Mouse (Mus musculus) limb, embryonic 13.5 days (tissue): ENCODE measurements around the gene Timm22. TPM values are rescaled to one million over a fixed set of nuclear protein-coding genes. Genes with fewer than 3 reads are reported as not detected.
A peak's percentile ranks its signal among the peaks of the same experiment; 100 is the strongest.

Experiments used
- ATAC-seq: fragments of 200-750 bp; cut with Nextera tagmentation; 2 replicates; pipeline ENCODE4 v1.8.0; 2017; ENCODE audit warnings: low read depth, moderate number of reproducible peaks, moderate TSS enrichment; ENCODE audit not compliant: low FRiP score
- H3K27ac ChIP-seq: fragments of 300-500 bp; sonication (generic); 2 replicates; pipeline ENCODE4 v1.5.1; 2015; ENCODE audit warnings: inconsistent platforms, mild to moderate bottlenecking, moderate library complexity
- H3K27me3 ChIP-seq: fragments of 300-500 bp; sonication (generic); 2 replicates; pipeline ENCODE4 v1.6.1; 2015; ENCODE audit warnings: mild to moderate bottlenecking, inconsistent platforms
- H3K36me3 ChIP-seq: fragments of 300-500 bp; sonication (generic); 2 replicates; pipeline ENCODE4 v1.6.1; 2015; ENCODE audit warnings: inconsistent platforms, mild to moderate bottlenecking, moderate library complexity
- H3K4me1 ChIP-seq: fragments of 300-500 bp; sonication (generic); 2 replicates; pipeline ENCODE4 v1.6.1; 2015; ENCODE audit warnings: inconsistent platforms
- H3K4me2 ChIP-seq: fragments of 300-500 bp; sonication (generic); replicated peaks from 2 replicates; pipeline ENCODE4 v1.6.1; 2015; ENCODE audit warnings: inconsistent platforms, mild to moderate bottlenecking, moderate library complexity
- H3K4me3 ChIP-seq: fragments of 300-500 bp; sonication (generic); 2 replicates; pipeline ENCODE4 v1.5.1; 2015; ENCODE audit warnings: moderate library complexity, mild to moderate bottlenecking, inconsistent platforms
- H3K9ac ChIP-seq: fragments of 300-500 bp; sonication (generic); 2 replicates; pipeline ENCODE4 v1.6.1; 2015; ENCODE audit warnings: mild to moderate bottlenecking, inconsistent platforms
- H3K9me3 ChIP-seq: fragments of 300-500 bp; sonication (generic); 2 replicates; pipeline ENCODE4 v1.6.1; 2016; ENCODE audit warnings: inconsistent platforms
- WGBS: fragments of 180-500 bp; shearing (Covaris S2); methylation state at CpG from one replicate; pipeline ENCODE4 v1.1.7; 2015; 5-methylcytosine and 5-hydroxymethylcytosine counted together
- polyA plus RNA-seq: library from polyadenylated mRNA; unstranded; fragments of >200 nt; fragmentation: Nextera tagmentation; extraction: Ambion mirVana; gene quantifications from 2 replicates; pipeline ENCODE4 v1.2.1, GENCODE M21; 2015

Gene Timm22
- polyA plus RNA-seq, 1 experiment from 2014 or later, result 126 TPM

DNA sequence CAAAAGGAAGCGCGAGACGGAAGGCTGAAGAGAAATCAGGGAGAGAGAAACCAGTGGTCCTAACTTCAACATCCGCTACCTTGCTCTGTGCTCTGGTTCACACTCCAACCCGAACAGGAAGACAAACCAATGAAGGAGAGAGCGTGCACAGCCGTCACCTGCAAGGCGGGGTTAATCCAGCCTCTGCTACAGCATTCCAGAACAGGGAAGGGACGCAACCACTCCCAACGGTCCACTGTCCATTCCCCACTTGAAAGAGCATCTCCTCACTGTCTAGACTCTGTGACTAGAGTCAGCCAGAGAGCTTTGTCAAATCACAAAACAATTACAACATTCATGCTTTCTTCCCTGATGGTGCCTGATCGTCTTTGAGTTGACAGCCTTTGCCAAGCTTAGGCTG is 13.8 kb upstream of the Timm22 start:
- ATAC-seq, result no peak
- WGBS, result 94% methylated on average over 11 of the region's 11 CpGs
- H3K36me3 ChIP-seq, result peaks cover 20% of the 10 kb centered on the region

DNA sequence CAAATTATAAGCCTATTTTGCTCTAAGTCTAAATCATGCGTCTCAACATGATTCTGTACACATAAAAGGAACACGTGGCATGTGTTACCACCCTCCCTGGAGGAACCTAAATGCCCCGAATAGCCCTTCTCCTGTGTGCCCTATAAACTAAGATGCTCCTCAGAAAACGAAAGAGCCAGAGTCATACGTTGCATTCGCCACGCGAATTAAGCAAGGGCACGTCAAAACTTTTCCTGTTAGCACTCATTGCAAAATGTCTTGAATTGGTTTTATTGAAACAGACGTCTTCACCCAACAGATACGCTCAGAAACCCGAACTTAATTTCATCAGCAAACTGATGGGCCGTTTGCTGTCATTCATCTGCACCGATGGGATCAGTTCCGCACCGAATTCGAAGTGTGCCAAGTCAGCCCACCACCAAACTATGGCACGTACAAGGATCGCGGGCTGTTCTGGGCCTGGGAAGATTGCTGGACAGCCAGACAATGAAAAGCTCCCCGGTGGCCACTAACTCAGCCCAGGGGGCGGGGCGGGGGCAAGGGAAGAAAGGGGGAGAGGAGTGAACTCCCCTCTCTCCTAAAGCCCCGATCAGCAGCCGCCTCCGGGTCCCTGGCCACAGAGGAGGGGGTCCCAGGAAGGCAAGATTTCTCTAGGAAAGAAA is 9.0 kb upstream of the Timm22 start:
- no peaks in the 10 kb centered on the region for H3K27me3 ChIP-seq
- H3K4me3 ChIP-seq, result peak overlapping the region; percentile 89
- H3K4me1 ChIP-seq, result peaks cover 50% of the 10 kb centered on the region
- no peaks in the 10 kb centered on the region for H3K9me3 ChIP-seq
- peak overlapping the region; percentile 90 for H3K9ac ChIP-seq
- H3K27ac ChIP-seq, result peak overlapping the region; percentile 89; the same call in 1 of the 2 replicates
- under 1% methylated on average over 25 of the region's 26 CpGs for WGBS
- no peak for ATAC-seq
- no peaks in the 10 kb centered on the region; the same call in 1 of the 2 replicates for H3K36me3 ChIP-seq
- H3K4me2 ChIP-seq, result peak overlapping the region; percentile 77

More for the DNA sequence above, 13.8 kb upstream of the Timm22 start:
- no peak overlapping the region for H3K27ac ChIP-seq
- no peak overlapping the region for H3K4me2 ChIP-seq
- H3K4me3 ChIP-seq, result no peak overlapping the region
- no peaks in the 10 kb centered on the region for H3K27me3 ChIP-seq
- H3K4me1 ChIP-seq, result peaks cover 37% of the 10 kb centered on the region
- H3K9me3 ChIP-seq, result no peaks in the 10 kb centered on the region
- H3K9ac ChIP-seq, result no peak overlapping the region

DNA sequence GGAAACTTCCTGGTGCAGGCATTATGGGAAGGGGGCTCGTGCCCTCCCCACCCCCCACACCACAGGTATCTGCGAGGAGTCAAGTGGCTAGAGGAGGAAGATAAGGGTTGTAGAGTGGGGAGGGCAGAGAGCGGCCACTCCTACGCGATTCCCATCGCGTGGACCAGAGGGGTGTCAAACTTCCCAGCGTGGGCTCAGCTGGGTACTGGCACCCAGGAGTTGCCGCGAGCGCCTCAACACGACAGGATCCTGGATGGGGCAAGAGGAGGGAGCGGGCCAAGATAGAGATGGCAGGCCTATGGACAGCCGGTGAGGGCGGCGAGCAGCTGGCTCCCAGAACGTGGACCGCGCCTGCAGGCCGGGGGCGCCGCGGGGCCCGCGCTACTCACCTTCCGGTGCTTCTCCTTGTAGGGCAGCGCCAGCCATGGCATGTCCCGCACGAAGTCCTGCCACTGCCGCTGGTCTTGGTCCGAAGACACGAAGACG is 8.4 kb upstream of the Timm22 start:
- peak; percentile 61 for ATAC-seq
- H3K27ac ChIP-seq, result peak overlapping the region; percentile 89
- no peaks in the 10 kb centered on the region for H3K9me3 ChIP-seq
- no peaks in the 10 kb centered on the region; the same call in 1 of the 2 replicates for H3K36me3 ChIP-seq
- H3K4me2 ChIP-seq, result peak overlapping the region; percentile 77
- WGBS, result 1% methylated on average over 32 of the region's 33 CpGs
- peak overlapping the region; percentile 90 for H3K9ac ChIP-seq
- peak overlapping the region; percentile 89 for H3K4me3 ChIP-seq
- H3K27me3 ChIP-seq, result no peaks in the 10 kb centered on the region
- H3K4me1 ChIP-seq, result peaks cover 50% of the 10 kb centered on the region

DNA sequence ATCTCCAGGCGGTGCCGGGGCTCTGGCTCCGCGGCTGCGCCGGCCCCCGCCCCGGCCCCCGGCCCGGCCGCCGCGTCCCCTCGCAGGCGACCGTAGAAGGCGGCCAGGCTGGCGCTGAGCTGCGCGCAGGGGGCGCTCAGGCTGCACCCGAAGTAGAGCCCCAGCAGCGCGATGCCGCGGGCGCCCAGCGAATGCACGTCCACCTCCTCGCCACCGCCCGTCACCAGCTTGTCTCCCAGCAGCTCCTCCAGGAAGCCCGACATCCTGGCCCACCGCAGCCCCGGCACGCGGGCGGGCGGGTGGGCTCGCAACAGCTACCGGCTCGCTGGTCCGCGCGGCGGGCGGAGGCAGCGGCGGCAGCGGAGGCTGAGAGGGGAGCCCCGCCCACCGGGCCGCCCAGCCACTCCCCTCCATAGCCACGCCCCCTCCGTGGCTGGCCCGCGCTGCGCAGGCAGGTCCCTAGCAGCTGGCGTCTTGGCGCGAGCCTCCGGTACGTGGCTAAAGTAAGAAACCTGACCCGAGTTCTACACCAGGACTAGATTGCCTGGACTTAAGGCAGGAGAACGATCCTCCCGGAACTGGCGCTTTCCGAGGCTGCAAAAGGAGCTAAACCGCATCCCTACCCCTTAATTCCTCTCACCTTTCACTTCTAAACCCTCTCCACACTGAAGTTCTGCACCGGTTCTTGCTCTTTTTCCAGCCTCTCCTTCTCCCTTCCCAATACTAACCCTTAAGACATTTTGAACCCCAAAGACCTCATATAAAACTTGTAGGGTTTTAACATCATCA is 7.8 kb upstream of the Timm22 start, which contains the start of gene Nxn:
Gene Nxn (minus strand): TSS at position 343 of the 789 bp plus-strand sequence.
- WGBS, result under 1% methylated on average over 57 of the region's 70 CpGs

GRCm38 (mm10) chr11:76399587-76400330 is 7.0 kb upstream of the Timm22 start:
- Histone ChIP-seq H3K9ac (peak overlapping the region; percentile 90; the same call in 1 of the 2 replicates), H3K27me3 (no peaks in the 10 kb centered on the region), H3K9me3 (no peaks in the 10 kb centered on the region), H3K36me3 (no peaks in the 10 kb centered on the region), H3K4me1 (peaks cover 47% of the 10 kb centered on the region), H3K27ac (peak overlapping the region; percentile 89; the same call in 1 of the 2 replicates), H3K4me2 (peak overlapping the region; percentile 77), H3K4me3 (peak overlapping the region; percentile 89)
- peak; percentile 24; the same call in 1 of the 2 replicates for ATAC-seq
- 6% methylated on average over 11 of the region's 11 CpGs for WGBS

More for the DNA sequence above, 7.8 kb upstream of the Timm22 start, which contains the start of gene Nxn:
- Histone ChIP-seq H3K27ac (peak within 1 kb of the TSS; percentile 89), H3K36me3 (no peaks in the 10 kb centered on the region), H3K4me2 (peak within 1 kb of the TSS; percentile 77), H3K9me3 (no peaks in the 10 kb centered on the region), H3K27me3 (no peaks in the 10 kb centered on the region), H3K9ac (peak within 1 kb of the TSS; percentile 90), H3K4me1 (peaks cover 50% of the 10 kb centered on the region), H3K4me3 (peak within 1 kb of the TSS; percentile 89)
- peak; percentile 88 for ATAC-seq

GRCm38 (mm10) chr11:76401398-76401797 is 5.4 kb upstream of the Timm22 start:
- no peak for ATAC-seq
- Histone ChIP-seq H3K4me1 (peaks cover 32% of the 10 kb centered on the region), H3K9me3 (no peaks in the 10 kb centered on the region), H3K4me2 (peak overlapping the region; percentile 16; the same call in 1 of the 2 replicates), H3K9ac (peak overlapping the region; percentile 25; the same call in 1 of the 2 replicates), H3K36me3 (no peaks in the 10 kb centered on the region), H3K27ac (no peak overlapping the region; the same call in 1 of the 2 replicates), H3K27me3 (no peaks in the 10 kb centered on the region), H3K4me3 (no peak overlapping the region)
- WGBS, result 35% methylated on average over 10 of the region's 10 CpGs

DNA sequence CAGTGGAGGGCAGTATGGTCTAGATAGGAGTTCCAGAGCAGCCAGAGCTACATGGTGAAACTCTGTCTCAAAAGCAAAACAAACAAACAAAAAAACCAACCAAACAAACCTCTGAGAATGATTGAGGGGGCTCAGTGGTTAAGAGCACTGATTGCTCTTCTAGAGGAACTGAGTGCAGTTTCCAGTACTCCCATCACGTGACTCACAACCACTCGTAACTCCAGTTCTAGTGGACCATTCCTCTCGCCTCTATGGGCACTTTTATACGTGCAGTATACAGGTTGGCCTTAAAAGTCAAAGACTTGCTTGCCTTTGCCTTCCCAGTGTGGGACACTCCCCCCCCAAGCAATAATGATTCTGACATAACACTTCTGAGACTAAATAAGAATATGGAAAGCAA is 1.6 kb upstream of the Timm22 start:
- no peak overlapping the region for H3K4me2 ChIP-seq
- H3K9ac ChIP-seq, result no peak overlapping the region
- 64% methylated on average over 4 of the region's 4 CpGs for WGBS
- H3K4me3 ChIP-seq, result no peak overlapping the region
- H3K36me3 ChIP-seq, result peaks cover 14% of the 10 kb centered on the region; the same call in 1 of the 2 replicates
- no peak overlapping the region for H3K27ac ChIP-seq
- H3K27me3 ChIP-seq, result no peaks in the 10 kb centered on the region
- no peaks in the 10 kb centered on the region for H3K9me3 ChIP-seq
- H3K4me1 ChIP-seq, result peaks cover 30% of the 10 kb centered on the region
- ATAC-seq, result no peak

DNA sequence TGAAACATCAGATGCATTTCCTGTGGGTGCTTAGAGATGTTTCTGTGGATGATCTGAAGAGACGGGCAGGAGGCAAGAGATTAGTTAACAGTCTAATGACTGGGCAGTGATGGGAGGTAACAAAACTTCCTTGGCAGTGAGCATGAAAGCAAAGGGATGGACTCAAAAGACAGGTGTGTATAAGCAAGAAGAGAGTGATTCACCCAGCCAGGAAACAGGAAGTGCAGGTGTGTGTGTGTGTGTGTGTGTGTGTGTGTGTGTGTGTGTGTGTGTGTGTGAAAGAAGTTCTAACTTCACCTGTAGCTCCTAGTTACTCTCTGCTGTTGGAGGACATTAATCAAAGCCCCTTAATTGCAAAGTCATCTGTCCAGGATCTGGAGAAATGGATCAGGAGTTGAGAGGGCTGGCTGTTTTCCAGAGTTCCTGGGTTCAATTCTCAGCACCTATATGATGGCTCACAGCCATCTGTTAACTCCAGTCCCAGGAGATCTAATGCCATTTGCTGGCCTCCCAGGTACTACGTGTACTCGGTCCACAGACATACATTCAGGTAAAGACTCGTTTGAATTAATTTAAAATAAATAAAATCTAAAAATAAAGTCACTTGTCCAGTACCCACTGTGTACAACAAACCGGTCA is 1.0 kb upstream of the Timm22 start:
- Histone ChIP-seq H3K4me2 (no peak overlapping the region), H3K4me1 (peaks cover 24% of the 10 kb centered on the region), H3K27me3 (no peaks in the 10 kb centered on the region), H3K9me3 (no peaks in the 10 kb centered on the region), H3K9ac (no peak overlapping the region), H3K27ac (no peak overlapping the region), H3K4me3 (no peak overlapping the region), H3K36me3 (peaks cover 16% of the 10 kb centered on the region; the same call in 1 of the 2 replicates)
- 82% methylated on average over 5 of the region's 5 CpGs for WGBS
- ATAC-seq, result no peak

DNA sequence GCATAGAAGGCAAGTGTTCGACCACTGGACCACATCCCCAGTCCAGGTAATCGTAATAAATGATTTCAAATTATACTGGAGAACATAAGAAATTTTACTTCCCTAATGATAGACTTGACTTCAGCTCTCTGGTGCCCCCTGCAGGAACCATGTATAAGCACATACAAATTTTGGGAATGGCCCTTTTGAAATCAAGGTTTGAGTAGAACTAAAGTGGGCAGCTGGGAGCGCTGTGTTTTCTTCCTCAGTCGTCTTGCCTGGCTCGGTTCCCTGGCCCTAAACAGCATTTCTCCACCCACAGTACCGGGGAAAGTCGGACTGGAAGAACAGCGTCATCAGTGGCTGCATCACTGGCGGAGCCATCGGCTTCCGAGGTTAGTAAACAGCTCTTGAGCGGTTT is 4.1 kb downstream of the Timm22 start:
- H3K27me3 ChIP-seq, result no peaks in the 10 kb centered on the region
- H3K4me2 ChIP-seq, result no peak overlapping the region
- 74% methylated on average over 12 of the region's 12 CpGs for WGBS
- no peak overlapping the region for H3K27ac ChIP-seq
- H3K4me1 ChIP-seq, result peaks cover 44% of the 10 kb centered on the region
- H3K36me3 ChIP-seq, result peaks cover 49% of the 10 kb centered on the region
- no peak for ATAC-seq
- no peaks in the 10 kb centered on the region for H3K9me3 ChIP-seq
- H3K4me3 ChIP-seq, result no peak overlapping the region
- H3K9ac ChIP-seq, result no peak overlapping the region

- Histone ChIP-seq H3K4me3 (no peak overlapping the region), H3K27me3 (no peaks in the 10 kb centered on the region), H3K9me3 (no peaks in the 10 kb centered on the region), H3K36me3 (peaks cover 72% of the 10 kb centered on the region), H3K4me1 (peaks cover 49% of the 10 kb centered on the region), H3K9ac (no peak overlapping the region), H3K4me2 (no peak overlapping the region), H3K27ac (peak overlapping the region; percentile 78; the same call in 1 of the 2 replicates)
- ATAC-seq, result peak; percentile 88
- WGBS, result 56% methylated on average over 4 of the region's 4 CpGs
These were observed 6.5 kb downstream of the Timm22 start for GRCm38 (mm10) chr11:76413202-76413601.

GRCm38 (mm10) chr11:76415001-76415400 is 8.2 kb downstream of the Timm22 start:
- H3K27me3 ChIP-seq, result no peaks in the 10 kb centered on the region
- no peaks in the 10 kb centered on the region for H3K9me3 ChIP-seq
- H3K4me2 ChIP-seq, result no peak overlapping the region
- ATAC-seq, result no peak
- peaks cover 44% of the 10 kb centered on the region for H3K4me1 ChIP-seq
- 92% methylated on average over 4 of the region's 4 CpGs for WGBS
- H3K4me3 ChIP-seq, result no peak overlapping the region
- H3K36me3 ChIP-seq, result peaks cover 77% of the 10 kb centered on the region
- no peak overlapping the region for H3K27ac ChIP-seq
- H3K9ac ChIP-seq, result no peak overlapping the region
